Mouse (Mus musculus): Measurements from ENCODE around the gene Vps9d1.
"Not testable (repeated sequence)": the region's sequence is repeated elsewhere in the genome, so short reads cannot be mapped to it uniquely, and the experiment has no call there.

Gene Vps9d1

DNA sequence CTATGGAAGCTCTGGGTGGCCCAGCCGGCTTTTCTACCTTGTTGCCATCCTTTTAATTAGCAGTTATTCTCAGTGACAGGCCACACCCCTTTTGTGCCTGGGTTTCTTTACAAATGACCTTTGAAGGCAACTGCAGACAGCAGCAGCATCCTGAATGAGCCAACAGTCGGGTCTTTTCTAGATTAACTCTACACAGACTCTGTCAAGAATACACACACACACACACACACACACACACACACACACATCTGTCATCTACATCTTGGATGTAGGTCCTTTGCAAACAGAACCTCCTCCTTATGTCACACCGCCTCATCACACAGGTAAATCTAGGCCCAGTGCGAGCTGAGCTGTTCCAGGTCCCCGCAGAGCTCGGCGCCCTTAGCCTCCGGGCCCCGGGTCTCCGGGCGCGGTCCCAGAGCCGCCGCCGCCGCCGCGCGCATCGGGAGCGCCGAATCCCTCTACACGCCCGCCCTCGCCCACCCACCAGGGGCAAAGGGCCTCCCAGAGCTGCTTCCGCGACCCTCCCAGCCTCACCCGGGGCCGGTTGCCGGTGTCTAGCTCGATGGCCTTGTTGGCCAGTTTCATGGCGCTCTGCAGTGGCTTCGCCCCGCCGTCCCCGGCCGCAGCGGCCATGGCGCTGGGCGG lies 573 bp downstream of the Vps9d1 start:
- DNase-seq (ENCODE audit: low read depth, low spot score), result no peak

DNA sequence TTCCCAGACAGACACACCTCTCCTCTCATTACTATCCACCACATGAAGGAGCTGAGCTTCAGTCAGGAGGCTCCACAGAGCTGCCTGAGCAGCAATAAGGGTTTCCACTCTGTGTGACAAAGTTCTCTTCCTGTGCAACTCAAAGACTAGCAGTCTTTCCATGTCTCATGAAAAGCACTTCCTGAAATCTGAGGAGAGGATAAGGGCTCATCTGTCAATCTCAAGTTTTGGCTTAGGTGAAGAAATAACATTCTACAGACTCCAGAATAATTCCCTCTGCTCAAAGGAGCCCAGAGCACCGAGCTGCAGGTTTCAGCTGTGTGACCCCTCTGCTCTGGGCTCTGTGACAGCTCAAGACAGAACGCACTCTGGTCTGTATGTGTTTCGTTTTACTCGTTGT lies 1.2 kb downstream of the Vps9d1 start:
- DNase-seq (ENCODE audit: low read depth, low spot score), result no peak

DNA sequence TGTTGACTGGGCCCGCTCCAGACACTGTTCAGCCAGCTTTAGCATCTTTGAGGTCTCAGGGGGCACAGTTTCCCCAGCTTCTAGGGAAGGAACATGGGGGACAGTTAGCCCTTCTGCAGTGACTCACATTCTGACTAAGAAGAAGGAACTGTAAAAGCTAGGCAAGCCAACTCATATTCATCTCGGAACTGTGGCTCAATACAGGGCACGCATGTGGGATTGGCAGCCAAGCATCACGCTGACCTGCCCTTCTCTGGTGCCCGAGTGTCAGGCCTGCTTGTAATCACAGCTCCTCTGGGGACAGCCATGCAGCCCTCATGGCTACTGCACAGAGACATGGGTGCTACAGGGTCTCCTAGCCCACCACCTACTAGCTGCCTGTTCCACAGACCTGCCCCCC lies 3.2 kb downstream of the Vps9d1 start:
- DNase-seq (ENCODE audit: low read depth, low spot score), result no peak

DNA sequence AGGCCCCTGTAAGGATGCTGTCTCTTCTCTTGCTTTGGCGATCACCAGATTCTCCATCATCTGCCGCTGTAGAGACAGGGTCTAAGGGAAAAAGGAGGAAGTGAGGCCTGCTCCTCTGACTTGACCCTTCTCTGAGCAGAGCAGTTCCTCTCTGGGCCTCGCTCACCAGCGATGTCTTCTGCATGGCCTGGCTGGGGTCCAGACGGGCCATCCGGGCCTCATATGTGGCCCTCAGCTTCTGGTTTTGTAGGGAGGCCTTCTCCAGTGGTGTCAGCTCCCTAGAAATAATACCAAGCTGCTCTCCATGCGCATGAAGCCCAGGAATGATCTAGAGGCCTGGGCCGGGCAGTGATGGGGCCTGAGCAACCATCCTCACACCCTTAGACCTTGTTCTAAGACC lies 5.6 kb downstream of the Vps9d1 start:
- no peak for DNase-seq (ENCODE audit: low read depth, low spot score)

DNA sequence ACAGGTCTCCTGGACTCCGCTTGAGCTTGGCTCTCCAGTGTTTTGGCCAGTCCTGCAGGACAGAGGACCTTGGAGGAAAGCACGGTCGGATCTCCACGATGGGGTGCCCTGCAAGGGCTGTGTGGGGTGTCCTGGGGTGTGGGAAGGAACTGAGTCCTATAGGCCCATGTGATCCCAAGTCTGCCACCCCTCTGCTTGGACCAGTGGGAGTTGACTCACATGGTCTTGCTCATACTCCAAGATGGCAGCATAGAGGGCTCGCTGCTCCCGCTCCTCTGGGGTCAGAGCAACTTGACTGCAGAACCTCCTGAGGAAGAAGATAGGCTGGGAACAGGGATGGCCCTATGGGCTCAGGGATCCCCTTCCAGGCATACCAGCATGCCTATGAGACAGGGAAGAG lies 6.4 kb downstream of the Vps9d1 start:
- DNase-seq (ENCODE audit: low read depth, low spot score), result no peak

DNA sequence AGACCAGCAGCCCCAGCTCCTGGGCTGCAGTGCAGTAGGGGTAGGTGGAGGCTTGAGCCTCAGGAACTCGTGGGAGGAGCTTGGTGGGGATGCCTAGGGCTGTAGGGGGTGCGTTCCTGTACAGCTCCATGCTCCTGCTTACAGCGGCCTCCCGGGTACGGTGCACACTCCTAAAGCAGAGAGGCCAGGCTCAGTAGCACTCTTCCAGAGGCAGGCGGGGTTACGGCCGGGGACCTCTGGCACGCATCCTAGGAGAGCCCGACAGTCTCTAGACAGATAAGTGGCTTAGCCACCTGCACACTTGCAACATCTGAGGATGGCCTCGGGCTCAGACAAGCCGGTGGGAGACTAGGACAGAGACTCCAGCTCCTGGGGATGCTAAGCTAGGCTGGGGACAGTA lies 8.6 kb downstream of the Vps9d1 start:
- no peak for DNase-seq (ENCODE audit: low read depth, low spot score)

DNA sequence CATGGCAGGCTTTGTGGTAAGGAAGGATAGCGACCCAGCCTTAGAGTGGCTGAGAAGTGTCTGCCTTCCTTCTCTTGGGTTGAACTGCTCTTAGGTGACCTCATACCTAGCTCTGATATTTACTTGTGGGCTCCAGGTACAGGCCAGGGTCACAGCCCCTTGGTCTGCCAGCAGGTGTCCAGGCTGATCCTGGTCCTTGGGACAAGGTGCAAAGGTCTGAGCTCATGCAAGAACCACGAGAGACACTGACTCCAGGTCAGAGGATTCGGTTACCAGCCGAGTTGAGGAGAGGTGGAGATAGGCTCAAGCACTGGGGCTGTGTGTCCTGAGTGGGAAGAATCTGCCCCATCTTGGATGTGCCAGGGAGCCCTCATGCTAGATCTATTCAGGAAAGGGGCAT lies 9.8 kb downstream of the Vps9d1 start:
- no peak for DNase-seq (ENCODE audit: low read depth, low spot score)

DNA sequence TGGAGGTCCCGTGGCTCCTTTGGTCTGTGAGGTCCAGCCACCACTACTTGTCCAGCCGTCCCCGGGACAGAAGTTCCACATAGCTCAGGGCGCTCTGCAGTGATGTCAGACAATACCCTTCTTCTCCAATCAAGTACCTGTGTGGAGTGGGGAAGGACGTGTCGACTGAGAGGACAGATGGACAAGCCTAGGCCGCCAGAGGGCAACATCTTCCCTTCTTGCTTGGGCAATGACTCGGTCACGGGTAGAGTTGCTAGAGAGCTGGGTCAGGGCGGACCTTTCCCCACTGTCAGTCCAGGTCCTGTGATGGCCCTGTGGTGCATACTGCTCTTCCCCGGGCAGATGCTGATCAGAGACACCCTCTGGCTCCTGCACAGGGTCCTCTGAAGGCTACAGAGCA lies 11.1 kb downstream of the Vps9d1 start:
- no peak for DNase-seq (ENCODE audit: low read depth, low spot score)

DNA sequence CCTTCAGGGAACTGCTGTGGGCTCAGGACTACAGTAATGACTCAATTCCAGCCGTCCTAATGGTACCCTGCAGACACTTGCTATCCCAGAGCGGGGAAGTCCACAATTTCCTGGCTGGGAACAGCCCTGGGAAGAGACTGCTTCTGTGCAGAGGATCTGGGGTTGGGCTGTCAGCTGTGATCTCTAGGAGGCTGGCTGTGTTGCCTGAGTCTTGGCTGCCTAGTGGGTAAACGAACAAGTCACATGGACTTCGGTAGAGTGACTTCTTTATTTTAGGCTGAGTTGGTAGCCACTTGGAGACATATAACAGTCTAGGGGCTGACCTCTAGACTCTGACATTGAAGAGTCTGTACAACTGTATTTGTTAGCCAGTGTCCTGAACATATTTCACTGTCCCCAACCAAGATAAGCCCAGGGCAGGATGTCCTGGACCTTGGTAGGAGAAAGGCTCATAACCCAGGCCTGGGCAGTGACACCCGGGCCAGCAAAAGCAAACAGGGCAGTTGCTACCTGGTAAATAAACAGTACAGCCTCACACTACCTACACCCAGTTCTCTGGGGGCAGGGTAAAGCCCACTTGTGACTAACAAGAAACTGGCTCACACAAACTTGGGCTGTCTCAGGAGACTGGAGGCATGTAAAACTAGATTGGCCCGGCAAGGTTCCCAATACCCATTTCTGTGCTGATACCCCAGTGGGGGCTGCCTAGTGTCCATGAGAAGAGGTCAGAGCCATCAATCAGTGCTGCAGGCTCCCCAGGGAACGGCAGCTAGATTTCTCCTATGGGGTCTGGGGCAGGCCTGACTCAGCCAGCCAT lies 11.8 kb downstream of the Vps9d1 start:
- DNase-seq (ENCODE audit: low read depth, low spot score), result no peak

DNA sequence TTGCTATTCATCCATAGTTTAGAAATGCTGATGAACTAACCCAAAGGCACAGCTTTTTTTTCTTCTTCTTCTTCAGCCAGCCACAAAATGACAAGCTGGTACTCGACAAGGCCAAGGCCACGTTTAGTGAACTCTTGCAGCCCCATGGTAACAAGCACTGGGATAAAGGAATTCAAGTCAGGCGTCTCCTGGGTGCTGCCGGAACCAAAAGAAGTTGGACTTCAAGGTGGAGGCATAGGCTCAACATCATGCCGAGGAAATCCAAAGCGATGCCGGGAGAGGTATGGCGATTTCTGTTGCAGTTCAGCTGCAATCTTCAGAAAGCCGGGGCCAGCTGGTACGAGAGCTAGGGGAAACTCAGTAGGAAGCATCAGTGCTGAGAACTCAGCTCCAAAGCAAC lies 14.8 kb downstream of the Vps9d1 start:
- no peak for DNase-seq (ENCODE audit: low read depth, low spot score)

DNA sequence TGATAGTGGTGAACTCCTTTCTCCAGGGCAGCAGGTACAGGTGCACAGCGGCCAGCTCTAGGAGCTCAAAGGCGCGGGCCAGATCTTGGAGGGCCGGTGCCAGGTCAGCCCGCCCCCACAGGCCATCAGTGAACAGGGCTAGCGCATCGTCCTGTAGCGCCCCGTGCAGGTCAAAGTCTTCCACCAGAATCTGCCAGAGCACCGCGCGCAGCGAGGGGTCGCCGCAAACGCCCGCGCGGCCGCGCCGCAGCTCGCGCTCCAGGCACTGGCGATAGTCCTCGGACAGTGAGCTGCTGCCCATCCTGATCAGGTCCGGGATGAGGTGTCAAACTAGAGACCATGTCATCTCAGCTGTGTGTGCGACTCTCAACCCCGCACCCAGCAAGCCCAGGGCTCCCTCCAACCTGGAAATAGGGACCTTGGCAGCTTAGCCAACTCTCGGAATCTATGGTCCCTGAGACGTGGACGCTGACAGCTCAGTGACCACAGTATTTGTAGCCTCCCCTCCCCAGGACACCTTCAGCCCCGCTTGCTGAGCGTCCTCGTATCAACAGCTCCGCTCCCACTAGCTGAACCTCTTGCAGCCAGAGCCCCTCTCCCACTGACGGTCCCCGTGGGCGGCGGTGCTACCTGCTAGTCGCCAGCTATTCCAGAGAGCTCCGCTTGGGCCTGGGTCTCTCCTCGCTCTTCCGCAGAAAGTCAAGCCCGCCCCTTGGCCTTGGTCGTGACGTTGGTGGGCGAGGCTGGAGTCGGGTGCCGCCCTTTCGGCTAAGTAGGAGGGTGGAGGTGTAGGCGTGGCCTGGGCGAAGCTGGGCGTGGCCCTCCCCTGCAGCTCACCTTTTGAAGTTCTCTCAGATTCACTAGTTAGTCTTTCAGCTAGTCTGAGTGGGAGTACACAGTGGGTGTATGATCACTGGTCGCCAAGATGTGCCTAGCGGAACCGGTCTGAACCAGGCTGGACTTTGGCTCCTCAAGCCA lies 18.3 kb downstream of the Vps9d1 start, which contains the start of gene Spata2l:
Spata2l (minus strand) TSS at position 714 of the 978 bp plus-strand sequence.
- DNase-seq (ENCODE audit: low read depth, low spot score), result peak; percentile 98

DNA sequence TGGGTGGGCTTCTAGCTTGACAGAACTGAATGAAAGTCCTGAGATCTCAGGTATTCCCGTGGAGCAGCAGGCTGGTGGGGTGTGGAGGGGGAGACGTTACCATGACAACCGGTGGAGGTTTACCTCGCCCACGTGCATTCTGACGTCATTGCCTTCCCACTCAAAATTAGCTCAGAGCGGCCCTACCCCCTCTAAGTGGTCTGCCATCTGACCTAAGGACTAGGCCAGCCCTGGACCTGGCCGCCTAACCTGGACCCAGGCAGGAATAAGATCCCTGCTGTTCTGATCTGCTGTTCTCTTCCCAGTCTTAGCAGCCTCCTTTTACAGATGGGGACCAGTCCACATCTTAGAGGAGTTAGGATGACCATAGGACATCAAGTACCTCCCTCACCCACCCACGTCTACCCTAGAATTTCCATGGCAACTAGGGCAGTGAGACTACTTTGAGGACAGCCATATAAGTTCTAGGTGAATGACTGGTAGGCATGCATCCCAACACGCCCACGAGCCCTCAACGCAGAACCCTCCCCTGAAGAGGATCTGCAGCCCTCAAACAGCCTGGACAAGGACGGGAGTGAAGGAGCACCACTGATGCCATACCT lies 19.1 kb downstream of the Vps9d1 start:
- peak; percentile 40 for DNase-seq (ENCODE audit: low read depth, low spot score)

DNA sequence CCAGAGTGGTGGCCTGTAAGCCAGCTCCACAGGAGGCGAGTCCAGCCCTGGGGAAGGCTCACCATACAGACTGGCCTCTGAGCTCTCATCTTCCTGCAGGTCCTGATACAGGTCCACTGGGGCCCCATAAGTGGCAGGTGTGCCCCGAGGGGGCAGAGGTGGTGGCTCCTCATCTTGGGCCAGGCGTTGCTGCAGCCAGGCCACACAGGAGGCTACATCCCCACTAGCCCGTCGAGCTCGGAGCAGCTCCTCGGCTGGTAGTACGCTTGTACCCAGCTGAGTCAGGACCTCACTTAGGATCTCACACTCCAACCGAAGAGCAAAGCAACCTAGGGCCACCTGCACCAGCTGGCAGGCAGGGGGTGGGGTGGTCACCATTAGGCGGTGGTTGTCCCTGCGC lies 20.4 kb downstream of the Vps9d1 start:
- DNase-seq (ENCODE audit: low read depth, low spot score), result no peak

DNA sequence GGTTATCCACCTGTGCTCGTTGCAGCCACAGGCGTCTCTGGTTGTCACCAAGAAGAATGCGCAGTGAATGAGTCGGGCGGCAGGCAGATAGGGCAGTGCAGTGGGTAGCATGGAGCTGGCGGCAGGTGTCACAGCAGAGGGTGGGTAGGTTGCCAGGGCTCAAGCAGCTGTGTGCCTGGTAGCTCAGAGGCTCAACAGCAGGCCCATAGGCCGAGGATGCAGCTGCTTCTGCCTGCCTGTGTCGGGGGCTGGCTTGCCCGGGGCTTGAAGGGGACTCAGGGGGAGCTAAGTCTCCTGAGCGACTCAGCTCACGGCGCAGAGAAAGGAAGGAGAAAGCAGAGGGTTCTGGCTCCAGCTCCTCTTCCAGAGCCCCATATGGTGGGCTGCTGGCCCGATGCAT lies 20.8 kb downstream of the Vps9d1 start:
- no peak for DNase-seq (ENCODE audit: low read depth, low spot score)

DNA sequence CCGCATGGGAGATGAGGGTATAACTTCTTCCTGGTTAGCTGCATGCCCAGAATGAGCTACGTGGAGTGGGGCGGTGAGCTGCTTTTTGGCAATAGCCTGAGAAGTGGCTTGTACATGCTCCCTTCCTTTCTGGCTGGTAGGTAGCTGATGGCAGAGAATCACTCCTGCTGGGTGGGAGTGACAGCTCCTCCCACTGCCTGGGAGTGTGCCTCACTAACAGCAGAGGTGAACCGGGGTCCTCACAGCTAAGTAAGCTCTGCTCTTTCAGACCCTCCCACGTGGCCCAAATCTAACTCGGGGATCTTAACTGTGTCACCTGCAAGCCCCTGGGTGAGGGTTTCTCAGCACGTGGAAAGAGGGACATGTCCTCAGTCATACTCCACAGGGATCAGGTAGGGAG lies 21.6 kb downstream of the Vps9d1 start:
- no peak for DNase-seq (ENCODE audit: low read depth, low spot score)

DNA sequence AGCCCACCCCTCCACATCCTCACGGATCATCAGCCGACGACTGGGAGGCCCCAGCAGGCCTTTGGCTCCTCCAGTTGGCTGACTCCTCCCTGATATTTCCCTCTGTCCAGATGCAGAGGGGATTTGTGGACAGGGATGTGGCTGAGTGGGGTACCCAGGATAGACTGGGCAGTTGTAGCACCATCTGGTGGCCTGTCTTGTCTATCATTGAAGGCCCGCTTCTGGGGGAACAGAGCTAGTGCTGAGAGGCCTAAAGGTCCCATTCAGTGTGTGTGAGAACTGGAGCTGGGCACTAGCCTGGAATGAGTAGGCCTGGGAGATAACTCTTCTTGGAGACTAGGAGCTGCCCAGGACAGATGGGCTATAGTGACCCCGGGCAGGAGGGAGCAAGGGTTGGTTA lies 22.4 kb downstream of the Vps9d1 start:
- no peak for DNase-seq (ENCODE audit: low read depth, low spot score)

DNA sequence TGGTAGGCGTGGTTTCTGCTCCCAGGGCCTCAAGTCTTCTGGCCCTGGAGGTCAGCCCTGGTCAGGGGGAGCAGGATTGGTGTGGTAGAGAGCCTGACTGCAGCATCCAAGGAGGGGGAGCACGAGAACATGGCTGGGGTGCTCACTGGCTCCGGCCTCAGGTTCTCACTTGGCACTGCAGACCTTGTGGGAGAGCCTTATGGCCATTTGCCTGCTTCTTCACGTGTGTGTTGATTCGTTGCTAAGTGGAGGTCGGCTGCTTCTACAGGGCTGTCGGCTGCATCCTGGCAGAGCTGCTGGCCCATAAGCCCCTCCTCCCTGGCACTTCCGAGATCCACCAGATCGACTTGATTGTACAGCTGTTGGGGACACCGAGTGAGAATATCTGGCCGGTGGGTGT lies 23.8 kb downstream of the Vps9d1 start:
- DNase-seq (ENCODE audit: low read depth, low spot score), result not testable (repeated sequence)

DNA sequence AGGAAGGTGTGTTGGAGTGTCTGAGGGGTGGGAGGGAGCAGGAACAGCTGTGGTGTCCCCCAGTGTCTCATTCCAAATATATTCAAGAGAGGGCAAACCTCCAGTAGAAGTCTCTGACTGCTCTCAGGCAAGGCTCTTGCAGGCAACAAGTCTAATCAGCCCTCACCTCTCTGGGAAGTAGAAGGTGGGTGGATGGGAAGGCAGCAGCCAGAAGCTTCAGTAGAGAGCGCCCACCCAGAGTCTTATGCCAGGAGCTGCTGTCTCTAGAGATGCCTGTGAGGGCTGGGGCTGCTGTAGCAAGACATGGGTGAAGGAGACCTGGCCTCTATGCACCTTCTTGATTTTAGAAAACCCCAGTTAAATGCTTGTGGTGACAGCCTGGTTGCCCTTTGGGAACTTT lies 25.7 kb downstream of the Vps9d1 start:
- no peak for DNase-seq (ENCODE audit: low read depth, low spot score)

DNA sequence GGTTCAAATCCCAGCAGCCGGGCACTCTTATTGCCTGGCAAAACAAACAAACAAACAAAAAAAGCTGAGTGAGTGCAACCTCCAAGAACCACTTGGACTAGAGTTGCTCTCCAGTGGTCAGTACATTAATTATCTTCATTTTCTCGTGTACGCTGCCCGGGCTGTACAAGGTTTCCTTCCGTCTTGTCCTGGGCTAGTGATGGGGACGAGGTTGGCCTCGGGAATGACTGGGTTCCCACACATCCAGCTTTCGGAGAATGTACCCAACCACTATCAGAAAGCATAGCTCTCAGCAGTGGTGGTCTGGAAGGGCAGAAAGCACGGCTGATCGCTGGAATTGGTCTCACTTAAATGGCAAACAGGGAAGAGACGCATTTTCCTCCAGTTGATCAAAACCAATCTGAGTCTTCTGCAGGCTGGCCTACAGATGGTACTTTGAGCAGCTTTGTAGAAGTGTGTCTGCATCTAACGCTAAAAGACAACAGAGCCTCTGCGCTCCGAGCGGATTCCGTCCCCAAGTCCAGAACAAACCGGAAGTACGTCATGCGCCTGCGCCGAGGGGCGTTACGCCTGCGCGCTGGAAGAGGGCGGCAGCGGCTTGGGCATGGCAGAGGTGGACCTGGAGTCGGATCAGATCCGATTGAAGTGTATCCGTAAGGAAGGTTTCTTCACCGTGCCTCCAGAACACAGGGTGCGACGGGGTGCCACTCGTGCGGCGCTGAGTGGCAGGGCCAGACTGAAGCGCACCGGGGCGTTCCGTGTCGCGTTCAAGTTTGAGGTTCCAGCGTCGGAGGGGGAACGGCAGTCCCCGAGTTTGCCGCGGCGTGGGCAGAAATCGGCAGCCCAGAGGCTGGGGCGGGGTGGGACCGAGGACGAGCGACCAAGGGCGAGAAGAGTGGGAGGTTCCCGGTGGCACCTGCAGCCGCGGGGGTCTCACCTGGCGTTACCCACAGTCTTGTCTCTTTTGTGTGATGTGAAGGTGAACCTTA lies 29.6 kb downstream of the Vps9d1 start, which contains the start of gene Cdk10:
Cdk10 (plus strand) TSS at position 565 of the 989 bp plus-strand sequence.
- peak; percentile 95 for DNase-seq (ENCODE audit: low read depth, low spot score)

DNA sequence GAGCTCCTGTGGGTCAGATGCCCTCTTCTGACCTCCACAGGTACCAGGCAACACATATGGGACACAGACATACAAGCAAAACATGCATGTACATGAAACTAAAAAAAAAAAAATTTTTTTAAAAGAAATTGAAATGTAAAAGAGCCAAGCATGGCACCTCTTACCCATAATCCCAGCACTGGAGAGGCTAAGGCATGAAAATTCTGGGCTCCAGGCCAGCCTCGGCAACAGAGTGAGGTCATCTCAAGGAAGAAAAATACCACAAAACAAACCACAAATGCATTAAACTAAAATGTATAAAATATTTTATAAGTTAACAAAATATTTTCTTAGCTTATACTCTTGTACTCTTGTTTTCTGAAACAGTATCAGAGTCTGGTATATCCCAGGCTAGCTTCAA lies 33.2 kb downstream of the Vps9d1 start:
- DNase-seq (ENCODE audit: low read depth, low spot score), result no peak

All from ZHBTc4 (cell line).